Mouse (Mus musculus) cerebellum, postnatal 4 days (tissue): ENCODE measurements at regions not wholly inside any gene's neighbourhood (a gene's known extent, or its start where the extent isn't known, plus 50 kb on each side); places are given as distances from the start of the nearest gene placed in this dataset.

Experiments used
- DNase-seq, 2 experiments: peaks; one replicate each; pipeline ENCODE4 v3.0.0; 2022; ENCODE audit warnings: low spot score in 2 of 2, mixed read lengths in 1 of 2

DNA sequence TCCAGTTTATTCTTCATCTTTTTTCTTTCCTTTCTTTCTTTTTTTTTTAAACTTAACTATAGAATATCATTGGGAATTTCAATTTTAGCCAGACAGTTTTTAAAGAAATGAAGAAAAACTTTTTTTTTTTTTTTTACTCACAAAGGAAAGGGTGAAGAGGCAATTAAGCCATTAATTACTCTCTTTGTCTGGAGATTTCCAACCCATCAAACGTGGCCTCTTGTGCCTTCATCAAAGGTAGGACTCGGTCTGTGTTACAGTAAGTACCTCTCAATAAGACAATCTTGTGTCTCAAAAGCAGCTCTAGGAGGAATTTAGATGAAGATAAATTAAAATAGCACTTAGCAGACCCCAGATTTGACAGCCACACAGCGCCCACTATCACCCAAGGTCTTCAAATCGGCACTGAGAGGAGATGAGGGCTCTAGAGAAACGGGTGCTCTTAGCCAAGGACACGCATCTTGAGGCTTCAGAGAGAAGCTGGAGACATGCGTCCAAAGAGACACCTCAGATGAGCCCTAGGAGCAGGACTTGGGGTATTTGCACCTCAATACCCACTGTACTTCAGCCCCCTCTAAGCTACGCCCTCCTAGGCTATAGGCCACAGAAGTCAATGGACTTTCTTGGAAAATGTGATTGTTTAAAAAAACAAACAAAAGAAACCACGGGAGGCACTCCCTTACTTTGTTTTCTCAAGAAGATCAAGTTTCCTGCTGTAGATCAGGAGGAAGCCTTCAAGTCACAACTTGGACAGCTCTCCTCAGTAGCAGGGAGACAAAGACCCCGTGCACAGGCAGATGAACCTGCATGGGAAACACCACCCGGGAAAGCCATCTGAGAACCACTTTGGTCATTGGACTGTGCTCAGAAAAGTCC is 176.8 kb upstream of the Spred2 start:
- DNase-seq: no peak

DNA sequence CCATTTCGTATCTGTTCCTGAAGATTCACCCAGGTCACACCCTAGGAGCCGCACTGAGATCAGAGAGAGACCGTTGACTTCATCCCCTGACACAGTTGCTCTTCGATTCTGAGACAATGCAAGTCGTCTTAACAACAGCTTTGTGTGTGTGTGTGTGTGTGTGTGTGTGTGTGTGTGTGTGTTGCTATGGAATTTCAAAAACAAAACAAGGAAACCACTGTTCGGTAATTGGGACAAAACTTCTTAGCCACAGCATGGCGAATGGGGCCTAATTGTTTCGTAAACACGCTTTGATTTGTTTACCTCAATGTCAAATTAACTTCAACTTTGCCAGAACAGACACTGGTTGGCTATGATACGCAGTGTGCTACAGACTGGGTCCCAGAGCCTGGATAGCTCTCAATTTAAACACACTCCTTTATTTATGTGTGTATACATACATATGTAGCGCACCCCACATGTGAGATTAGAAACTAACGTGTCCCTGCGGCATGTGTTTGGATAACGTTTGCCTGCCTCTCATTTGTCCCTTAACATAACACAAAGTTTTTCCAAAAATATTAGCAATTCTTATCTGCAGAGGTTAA is 176.1 kb upstream of the Spred2 start:
- no peak for DNase-seq

DNA sequence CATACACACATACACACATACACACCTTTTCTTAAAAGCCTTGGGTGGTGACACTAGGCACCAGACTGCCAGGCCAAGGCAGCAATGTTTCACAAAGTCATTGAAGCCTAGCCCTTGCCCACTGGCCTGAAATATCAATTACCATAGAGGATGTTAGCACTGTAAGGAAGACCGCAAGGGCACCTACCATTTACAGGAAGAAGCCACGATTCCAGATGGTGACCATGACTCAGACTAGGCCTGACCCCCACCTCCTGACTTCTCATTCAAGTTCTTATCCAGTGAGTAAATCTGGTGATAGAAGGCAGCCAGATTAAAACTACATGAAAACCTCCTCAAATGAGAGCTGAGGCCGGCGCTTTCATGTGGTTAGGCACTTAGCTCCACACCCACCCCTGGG is 165.3 kb upstream of the Spred2 start:
- DNase-seq: no peak

DNA sequence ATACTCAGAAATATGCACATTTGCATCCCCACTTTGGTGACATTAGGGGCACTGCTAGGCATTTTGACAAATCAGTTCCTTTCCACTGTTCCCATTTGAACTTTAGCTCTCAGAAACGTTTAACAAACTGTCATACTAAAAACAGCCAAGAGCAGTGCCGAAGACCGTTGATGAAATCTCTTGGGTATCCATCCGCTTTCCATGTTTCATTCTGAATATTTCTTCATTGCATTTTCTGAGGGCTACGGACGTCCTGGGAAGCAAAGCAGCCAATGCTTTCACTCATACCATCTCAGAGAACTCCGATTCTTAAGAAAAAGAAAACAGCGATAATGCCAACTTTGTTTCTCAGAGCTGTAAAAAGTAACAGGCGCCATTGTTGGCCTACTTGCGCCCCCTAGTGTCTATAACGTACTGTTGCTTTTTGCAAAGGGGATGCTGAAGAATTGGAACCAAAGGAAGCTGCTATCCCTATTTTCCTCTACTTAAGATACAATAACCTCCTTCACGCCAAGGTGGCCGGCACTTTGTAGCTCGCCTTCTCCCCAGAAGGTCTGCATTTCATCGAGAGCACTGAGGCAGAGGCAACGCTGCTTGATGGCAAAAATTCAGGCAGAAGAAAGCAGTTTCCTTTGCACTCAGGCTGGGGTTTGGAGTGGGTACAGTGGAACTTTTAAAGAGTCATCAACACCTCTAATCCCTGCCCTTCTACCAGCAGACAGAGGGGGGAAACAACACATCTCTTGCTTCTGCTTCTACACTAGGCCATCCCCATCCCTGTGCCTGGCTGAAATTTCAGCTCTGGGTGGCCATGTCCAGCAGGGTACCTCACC is 163.1 kb upstream of the Spred2 start:
- DNase-seq: peak in 1 of 2 experiments; percentile 62

DNA sequence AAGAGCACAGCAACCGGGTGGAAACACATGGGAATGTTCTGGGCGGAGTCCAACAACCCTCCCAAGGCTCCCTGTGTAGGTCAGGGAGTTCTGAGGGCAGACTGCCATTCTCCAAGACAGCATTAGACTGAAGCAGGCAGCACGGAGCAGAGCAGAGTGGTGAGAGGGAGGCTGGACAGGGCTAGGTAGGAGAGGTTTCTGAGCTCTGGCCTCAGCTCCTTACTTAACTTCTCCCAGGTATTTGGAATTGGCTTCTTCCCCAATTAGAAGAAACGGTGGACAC is 162.5 kb upstream of the Spred2 start:
- DNase-seq: no peak

DNA sequence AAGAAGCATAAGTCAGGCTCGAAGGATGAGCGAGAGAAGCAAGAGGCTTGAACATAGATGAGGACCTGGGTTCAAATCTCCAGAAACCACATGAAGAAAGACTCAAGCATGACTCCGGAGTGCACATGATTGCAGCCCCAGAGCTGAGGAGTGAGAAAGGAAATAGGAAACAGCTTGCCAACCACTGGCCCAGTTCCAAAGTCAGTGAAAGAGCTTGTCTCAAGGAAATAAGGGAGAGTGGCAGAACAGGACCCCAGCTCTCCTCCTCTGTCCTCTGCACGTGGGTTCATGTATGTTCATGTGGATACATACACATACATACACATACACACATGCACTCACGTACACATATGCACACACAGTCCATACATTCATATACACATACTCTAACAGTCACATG is 156.9 kb upstream of the Spred2 start:
- peak in 1 of 2 experiments; percentile 26 for DNase-seq

DNA sequence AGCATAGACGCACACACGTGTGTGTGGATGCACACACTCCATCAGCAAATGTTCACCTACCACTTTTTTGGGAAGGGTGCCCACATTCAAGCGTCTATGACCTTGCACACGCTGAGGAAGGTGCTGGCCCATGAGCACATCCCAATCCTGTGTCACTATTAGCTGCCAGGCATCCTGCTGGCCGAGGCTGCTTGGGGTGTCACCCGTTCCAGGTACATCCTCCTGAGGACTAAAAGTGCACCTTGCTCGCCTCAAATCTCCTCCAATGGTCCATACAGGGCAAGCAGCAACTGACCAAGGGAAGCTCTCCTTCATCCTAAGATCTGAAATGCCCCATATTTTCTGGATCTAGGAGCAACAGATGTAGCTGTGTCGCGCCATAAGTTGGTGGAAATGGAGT is 156.3 kb upstream of the Spred2 start:
- no peak for DNase-seq

DNA sequence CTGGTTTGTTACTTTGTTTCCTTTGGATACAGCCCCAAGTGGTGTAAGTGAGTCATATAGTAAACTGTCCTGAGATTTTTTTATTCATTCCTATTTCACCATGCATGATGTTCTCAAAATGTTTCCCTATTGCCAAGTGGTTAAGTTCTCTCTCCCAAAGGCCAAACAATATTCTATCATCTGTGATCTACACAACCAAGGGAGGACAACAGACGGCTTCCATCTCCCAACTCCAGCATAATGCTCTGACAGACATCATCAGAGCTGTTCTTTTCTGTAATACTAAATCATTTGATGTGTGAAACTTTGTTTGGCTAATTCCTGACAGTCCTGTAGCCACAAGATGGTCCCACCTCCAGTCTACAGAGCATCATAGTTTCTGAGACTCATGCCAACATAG is 155.2 kb upstream of the Spred2 start:
- no peak for DNase-seq

DNA sequence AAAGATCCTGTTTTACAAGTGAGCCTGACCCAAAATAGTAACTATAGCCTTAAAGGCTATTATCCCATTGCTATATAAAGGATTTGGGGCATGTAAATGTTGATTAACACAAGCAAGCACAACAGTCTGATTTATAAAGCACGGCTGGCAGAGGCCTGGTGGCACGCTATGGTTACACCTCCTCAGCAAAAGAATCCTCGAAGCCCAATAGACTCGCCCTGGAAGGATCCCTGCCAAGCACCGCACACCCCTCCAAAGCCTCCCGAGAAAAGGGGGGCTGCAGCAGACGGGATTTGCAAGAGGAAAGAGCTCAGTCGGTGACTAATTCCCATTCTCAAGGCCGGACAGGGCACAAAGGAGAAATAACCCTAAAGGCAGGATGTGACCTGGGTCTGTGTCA is 150.2 kb upstream of the Spred2 start:
- DNase-seq: no peak

DNA sequence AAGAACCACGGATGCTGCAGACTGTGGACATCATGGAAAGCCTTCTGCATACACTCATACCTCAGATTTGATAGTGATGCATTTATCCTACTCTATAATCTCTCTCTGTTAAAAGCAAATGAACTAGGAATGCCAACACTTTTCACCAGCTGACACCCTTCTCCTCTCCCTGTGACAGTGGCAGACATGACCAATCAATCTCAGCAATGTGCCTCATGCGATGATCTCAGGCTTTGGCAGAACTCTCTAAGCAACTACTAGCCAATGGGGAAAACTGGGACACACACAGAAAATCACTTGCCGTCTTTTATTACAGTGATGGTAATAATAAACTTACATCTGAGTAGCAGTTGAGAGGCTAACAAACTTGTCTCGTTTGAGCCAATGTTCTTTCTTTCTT is 148.4 kb upstream of the Spred2 start:
- DNase-seq: no peak

DNA sequence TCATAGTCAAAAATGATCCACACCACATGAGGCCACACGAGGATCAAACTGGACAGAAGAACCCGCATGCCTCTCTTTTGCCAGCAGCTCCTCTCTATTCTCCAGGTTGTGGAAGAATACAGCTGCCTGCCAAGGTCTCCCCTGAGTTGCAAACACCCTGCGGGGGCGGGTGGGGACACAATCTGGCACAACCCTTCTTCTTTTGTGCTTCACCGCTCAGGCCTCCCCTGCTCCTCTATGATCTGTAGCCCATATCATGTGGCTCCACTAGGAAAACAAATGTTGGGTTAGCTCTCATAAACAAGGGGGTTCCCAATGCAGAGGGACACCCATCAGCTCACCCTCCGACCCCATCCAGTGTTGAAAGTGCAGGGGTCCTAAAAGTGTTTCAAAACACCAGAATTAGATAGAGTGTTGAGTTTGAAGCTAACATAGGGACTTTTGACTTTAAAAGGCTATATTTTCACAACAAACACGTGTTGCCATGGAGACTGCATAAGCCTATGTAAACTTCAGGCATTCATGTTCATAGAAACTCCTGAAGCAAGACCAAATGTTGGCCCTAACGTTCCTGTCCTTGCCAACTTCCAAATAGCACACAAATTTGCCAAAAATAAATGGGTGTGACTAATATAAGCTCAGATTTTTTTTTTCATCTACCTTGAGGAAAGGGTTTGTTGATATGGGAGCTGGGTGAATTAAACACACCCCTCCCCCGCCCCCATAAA is 147.5 kb upstream of the Spred2 start:
- DNase-seq: no peak

DNA sequence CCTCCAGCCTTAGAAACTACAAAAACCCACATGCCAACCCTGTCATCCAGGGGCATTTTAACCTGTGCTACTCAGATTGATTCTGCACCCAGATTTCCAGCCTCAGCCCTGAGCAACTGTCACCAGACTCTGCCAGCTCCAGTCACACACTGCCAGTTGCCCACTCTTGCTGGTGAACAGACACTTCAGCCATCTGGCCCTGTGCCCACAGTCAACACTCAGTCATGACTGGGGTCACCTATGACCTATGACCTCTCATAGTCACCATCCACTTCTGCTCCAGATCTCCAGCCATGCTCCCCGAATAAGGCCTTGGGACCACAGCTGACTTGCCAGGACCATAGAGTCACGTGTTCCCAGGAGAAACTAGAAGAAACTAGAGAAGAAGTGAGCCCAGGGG is 146.0 kb upstream of the Spred2 start:
- DNase-seq: no peak

DNA sequence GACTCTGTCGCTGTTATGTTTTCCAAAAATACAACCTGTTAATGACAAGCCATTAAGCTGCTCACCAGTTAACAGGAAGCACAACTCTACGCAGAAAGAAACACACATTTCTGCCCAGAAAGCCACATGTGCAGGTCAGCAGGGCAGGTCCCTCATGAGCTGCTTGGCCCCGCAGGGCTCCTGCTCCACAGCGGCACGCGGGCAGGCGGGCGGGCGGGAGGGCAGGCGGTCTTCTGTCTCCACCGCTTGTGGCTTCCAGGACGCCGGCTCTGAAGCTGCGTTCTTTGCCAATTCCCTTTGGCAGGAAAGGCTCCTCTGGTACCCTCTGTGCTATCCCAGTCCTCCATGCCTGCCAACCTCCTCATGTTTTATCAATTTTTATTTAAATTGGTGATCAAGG is 139.1 kb upstream of the Spred2 start:
- DNase-seq: no peak

DNA sequence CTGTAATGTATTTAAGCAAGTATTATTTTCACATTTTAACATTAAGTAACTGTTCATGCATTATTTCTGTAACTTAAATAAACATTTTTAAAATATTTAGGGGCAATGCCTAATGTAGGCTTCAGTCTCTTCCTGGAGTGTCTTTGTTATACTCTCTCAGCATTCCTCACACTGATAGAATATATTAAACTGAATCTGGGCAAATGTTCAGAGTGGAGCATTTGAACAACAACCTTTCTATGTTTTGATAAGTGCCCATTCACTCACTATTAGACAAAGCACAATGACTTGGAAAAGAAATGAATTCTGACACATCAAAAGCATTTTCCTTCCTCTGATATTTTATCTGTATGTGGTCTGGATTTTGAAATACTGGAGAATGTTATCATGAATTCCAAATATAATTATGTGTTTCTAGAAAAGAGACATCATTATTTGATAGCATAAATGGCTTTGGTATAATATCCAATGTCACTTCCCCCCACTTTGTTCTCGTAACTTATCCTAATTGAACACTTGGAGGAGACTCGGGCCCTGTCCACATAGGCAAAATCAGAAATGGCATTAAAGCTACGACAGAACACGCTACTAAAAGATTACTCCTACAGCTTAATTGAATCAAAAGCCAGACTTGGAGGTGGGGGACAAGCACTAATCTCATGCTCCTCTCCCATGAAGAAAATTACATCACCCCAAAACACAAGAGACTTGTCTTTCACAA is 127.1 kb upstream of the Spred2 start:
- DNase-seq: no peak

DNA sequence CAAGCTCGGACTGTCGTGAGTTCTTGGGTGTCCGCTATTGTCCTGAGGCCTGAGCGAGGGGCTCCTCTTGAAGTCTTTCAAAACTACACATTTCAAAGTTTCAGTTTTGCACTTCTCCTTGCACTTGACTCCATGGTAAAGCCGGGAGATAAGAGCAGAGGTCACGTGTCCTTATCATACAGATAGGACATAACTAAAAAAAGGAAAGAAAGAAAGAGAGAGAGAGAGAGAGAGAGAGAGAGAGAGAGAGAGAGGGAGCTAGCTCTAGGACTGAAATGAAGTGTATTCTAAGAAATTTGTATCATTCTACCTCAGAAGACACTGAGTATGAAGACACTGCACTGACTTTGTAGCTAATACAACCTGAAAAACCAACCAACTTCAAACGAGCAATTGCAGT is 114.8 kb upstream of the Spred2 start:
- no peak for DNase-seq

DNA sequence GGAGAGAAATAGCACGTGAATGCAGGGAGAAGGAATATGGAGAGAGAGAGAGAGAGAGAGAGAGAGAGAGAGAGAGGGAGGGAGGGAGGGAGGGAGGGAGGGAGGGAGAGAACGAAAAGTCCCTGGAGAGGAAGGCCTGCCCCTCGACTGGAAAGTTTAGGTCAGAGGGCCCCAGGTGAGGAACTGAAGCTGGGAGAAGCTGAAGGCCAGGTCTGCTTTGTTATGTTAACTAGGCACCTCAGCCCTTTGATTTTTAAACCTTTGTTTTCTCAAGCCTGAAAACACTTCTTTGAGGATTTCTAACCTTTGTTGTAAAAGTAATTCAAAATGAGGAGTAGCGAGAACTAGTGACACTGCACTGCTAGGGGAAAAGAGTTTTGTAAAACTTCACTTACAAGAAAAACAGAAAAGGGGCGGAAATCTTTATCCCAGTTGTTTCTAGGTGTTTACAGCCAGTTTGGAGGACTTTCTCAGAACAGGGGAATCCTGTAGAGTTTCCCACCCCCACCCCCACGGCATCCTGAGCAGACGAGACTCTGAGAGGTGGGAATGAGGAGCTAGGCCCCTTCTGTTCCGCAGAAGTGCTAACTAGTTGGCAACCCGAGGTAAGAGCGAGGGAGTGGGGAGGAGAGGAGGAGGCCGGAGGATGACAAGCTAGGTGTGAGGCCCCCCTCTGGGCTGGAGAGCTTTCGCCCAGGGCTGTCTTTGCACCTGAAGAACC is 112.7 kb upstream of the Spred2 start:
- no peak for DNase-seq

DNA sequence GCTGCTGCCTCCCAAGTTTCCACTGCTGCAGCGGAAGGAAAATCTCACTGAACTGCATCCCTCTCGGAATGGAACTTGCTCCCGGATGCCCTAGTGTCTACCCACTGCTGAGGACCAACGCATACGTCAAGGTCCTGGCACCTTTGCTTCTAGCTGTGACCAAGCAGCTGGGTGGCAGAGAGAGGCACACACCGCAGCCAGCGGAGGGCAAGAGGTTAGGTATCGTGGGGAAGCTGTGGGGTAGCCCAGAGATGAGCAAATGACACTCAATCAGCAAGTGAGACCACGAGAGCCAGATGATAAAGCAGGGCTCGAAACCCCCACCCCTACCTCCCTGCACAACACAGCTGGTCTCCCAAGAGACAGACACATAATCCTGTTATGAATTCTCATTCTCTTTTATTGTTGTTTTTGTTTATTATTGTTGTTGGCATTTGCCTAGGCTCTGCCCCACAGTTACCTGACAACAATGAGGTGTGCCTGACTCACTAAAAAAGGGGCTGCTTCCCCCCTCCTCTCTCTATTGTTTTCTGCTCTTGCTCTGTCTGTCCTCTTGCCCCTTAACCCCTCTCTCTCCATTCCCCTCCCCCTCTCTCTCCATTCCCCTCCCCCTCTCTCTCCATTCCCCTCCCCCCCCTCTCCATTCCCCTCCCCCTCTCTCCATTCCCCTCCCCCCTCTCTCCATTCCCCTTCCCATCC is 112.0 kb upstream of the Spred2 start:
- no peak for DNase-seq

DNA sequence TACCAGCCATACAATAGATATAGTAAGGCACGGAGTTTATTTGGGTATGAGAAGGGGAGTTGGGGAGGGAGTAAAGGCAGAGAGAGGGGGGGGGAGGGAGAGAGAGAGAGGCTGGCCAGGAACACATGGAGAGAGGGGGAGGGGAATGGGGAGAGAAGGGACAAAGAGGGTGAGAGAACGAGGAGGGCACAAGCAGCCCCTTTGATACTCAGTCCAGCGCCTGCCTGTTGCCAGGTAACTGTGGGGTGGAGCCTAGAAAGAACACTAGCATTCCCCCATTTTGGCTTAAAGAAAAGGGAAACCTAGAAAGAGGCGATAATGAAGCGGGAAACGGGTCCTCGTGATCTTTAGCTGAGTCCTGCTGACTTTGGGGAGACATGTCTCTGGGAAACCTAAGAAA is 110.6 kb upstream of the Spred2 start:
- DNase-seq: no peak

DNA sequence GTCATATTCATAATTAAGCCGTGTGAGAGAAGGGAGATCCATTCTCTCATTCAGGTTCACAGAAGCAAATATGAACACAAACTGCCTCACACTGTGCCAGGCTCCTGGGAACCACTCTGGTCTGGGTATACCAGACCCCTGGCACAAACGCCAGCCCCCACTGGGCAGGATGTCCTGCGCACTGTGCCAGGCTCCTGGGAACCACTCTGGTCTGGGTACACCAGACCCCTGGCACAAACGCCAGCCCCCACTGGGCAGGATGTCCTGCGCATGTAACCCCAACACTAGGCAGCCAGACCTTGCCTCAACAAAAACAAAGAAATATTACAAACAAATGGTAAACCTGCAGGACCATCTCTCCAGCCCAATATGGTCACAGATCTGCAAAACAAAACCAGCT is 101.2 kb upstream of the Spred2 start:
- DNase-seq: no peak

DNA sequence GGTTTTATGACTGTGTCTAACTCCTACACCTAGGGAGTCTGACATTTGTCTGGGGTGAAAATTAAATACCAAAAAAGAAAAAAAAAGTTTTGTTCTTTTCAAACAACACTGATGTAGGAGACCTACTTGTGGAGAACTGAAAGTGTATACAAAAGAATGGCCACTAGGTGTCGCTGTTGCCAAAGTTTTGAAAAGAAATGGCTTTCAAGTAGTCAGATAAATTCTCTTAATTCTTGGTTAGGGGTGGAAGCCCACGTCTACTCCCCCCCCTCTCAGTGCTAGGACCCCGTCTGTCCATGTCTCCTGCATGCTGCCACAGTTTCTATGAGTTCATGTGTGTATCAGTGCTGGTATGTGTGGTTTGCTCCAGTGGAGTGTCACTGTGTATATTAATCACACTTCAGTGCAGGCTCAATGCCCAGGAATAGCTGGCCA is 100.7 kb upstream of the Spred2 start:
- peak in 1 of 2 experiments; percentile 79 for DNase-seq
